Mouse (Mus musculus) frontal cortex, postnatal 36 days (tissue): ENCODE results near the gene Prr3.
"Not testable (repeated sequence)": the region's sequence is repeated elsewhere in the genome, so short reads cannot be mapped to it uniquely, and the experiment has no call there.

Experiments
- DNase-seq, 2 experiments: peaks; one replicate each; pipeline ENCODE4 v3.0.0; 2022; ENCODE audit warnings: low spot score in 2 of 2

The Prr3 gene

GRCm38 (mm10) chr17:35937700-35938348 lies 42.2 kb downstream of the Prr3 start:
- peak; percentile 36 to 55 for DNase-seq

- DNase-seq: not testable (repeated sequence)
Observed at GRCm38 (mm10) chr17:35935763-35936162, 44.3 kb downstream of the Prr3 start.

- no peak for DNase-seq
Observed at GRCm38 (mm10) chr17:35932608-35933007, 47.4 kb downstream of the Prr3 start.

- no peak for DNase-seq
Observed at GRCm38 (mm10) chr17:35930627-35931026, 49.4 kb downstream of the Prr3 start.

GRCm38 (mm10) chr17:35929534-35929933 lies 50.5 kb downstream of the Prr3 start:
- DNase-seq: no peak

GRCm38 (mm10) chr17:35927471-35927870 lies 52.6 kb downstream of the Prr3 start:
- DNase-seq: no peak

- DNase-seq: no peak
Observed at GRCm38 (mm10) chr17:35923281-35923680, 56.8 kb downstream of the Prr3 start.

GRCm38 (mm10) chr17:35922566-35922965 lies 57.5 kb downstream of the Prr3 start:
- no peak for DNase-seq
